Mouse (Mus musculus): ENCODE data around the gene Tppp.
"Not testable (repeated sequence)": the region's sequence is repeated elsewhere in the genome, so short reads cannot be mapped to it uniquely, and the experiment has no call there.

Tppp gene

GRCm38 (mm10) chr13:74008948-74009718 lies at the start of gene Tppp:
TSS of gene Tppp (plus strand) at chr13:74009407.
- DNase-seq (ENCODE audit: low read depth), result peak; percentile 90

GRCm38 (mm10) chr13:73960117-73960652 lies 49.0 kb upstream of the Tppp start:
- no peak for DNase-seq (ENCODE audit: low read depth)

- no peak for DNase-seq (ENCODE audit: low read depth)
Observed at GRCm38 (mm10) chr13:73961177-73961576, 48.0 kb upstream of the Tppp start.

- DNase-seq (ENCODE audit: low read depth), result no peak
Observed at GRCm38 (mm10) chr13:73963551-73963950, 45.7 kb upstream of the Tppp start, which contains the start of gene Zdhhc11. TSS of gene Zdhhc11 (plus strand) at chr13:73963851.

- DNase-seq (ENCODE audit: low read depth), result peak; percentile 62
Observed at GRCm38 (mm10) chr13:73970545-73971448, 38.4 kb upstream of the Tppp start.

GRCm38 (mm10) chr13:73974523-73974922 lies 34.7 kb upstream of the Tppp start:
- DNase-seq (ENCODE audit: low read depth), result no peak

GRCm38 (mm10) chr13:73976935-73977334 lies 32.3 kb upstream of the Tppp start:
- DNase-seq (ENCODE audit: low read depth), result no peak

- DNase-seq (ENCODE audit: low read depth), result no peak
Observed at GRCm38 (mm10) chr13:73990325-73990724, 18.9 kb upstream of the Tppp start.

- DNase-seq (ENCODE audit: low read depth), result no peak
Observed at GRCm38 (mm10) chr13:73990761-73991160, 18.4 kb upstream of the Tppp start.

- DNase-seq (ENCODE audit: low read depth), result no peak
Observed at GRCm38 (mm10) chr13:73991267-73991666, 17.9 kb upstream of the Tppp start.

GRCm38 (mm10) chr13:73996456-73996855 lies 12.8 kb upstream of the Tppp start:
- DNase-seq (ENCODE audit: low read depth), result no peak

- DNase-seq (ENCODE audit: low read depth), result no peak
Observed at GRCm38 (mm10) chr13:74000519-74000918, 8.7 kb upstream of the Tppp start.

GRCm38 (mm10) chr13:74000961-74001360 lies 8.2 kb upstream of the Tppp start:
- DNase-seq (ENCODE audit: low read depth), result no peak

GRCm38 (mm10) chr13:74001492-74001891 lies 7.7 kb upstream of the Tppp start:
- DNase-seq (ENCODE audit: low read depth), result no peak

- DNase-seq (ENCODE audit: low read depth), result not testable (repeated sequence)
Observed at GRCm38 (mm10) chr13:74006881-74007280, 2.3 kb upstream of the Tppp start.

- DNase-seq (ENCODE audit: low read depth), result peak; percentile 7
Observed at GRCm38 (mm10) chr13:74008216-74008615, 991 bp upstream of the Tppp start.

GRCm38 (mm10) chr13:74009791-74010614 lies 796 bp downstream of the Tppp start:
- DNase-seq (ENCODE audit: low read depth), result peak; percentile 30

GRCm38 (mm10) chr13:74010678-74011077 lies 1.5 kb downstream of the Tppp start:
- DNase-seq (ENCODE audit: low read depth), result peak; percentile 6

- DNase-seq (ENCODE audit: low read depth), result no peak
Observed at GRCm38 (mm10) chr13:74015908-74016307, 6.7 kb downstream of the Tppp start.

GRCm38 (mm10) chr13:74017426-74017825 lies 8.2 kb downstream of the Tppp start:
- DNase-seq (ENCODE audit: low read depth), result no peak

GRCm38 (mm10) chr13:74019006-74019405 lies 9.8 kb downstream of the Tppp start:
- DNase-seq (ENCODE audit: low read depth), result not testable (repeated sequence)
